Mouse (Mus musculus) heart, embryonic 16.5 days (tissue): ENCODE measurements around the gene Cmtm5. TPM values are rescaled to one million over a fixed set of nuclear protein-coding genes. Genes with fewer than 3 reads are reported as not detected.
"Not testable (repeated sequence)": the region's sequence is repeated elsewhere in the genome, so short reads cannot be mapped to it uniquely, and the experiment has no call there.

ENCODE experiments used
- ATAC-seq: fragments of 200-750 bp; cut with Nextera tagmentation; replicated peaks from 2 replicates; pipeline ENCODE4 v1.8.0; 2017; ENCODE audit warnings: moderate number of reproducible peaks; ENCODE audit not compliant: insufficient read depth, low FRiP score; ENCODE audit errors: extremely low read depth
- H3K27ac ChIP-seq: fragments of 300-500 bp; sonication (generic); 2 replicates; pipeline ENCODE4 v1.5.1; 2014; ENCODE audit warnings: mild to moderate bottlenecking, low read length, control low read depth, moderate library complexity
- H3K27me3 ChIP-seq: fragments of 300-500 bp; sonication (generic); 2 replicates; pipeline ENCODE4 v1.6.1; 2014; ENCODE audit warnings: low read length, mixed read lengths; ENCODE audit not compliant: control insufficient read depth, insufficient read depth
- H3K36me3 ChIP-seq: fragments of 300-500 bp; sonication (generic); 2 replicates; pipeline ENCODE4 v1.6.1; 2014; ENCODE audit not compliant: control insufficient read depth, insufficient read depth
- H3K4me1 ChIP-seq: fragments of 300-500 bp; sonication (generic); 2 replicates; pipeline ENCODE4 v1.6.1; 2014; ENCODE audit warnings: low read length, mixed read lengths; ENCODE audit not compliant: control insufficient read depth, insufficient read depth
- H3K4me2 ChIP-seq: fragments of 300-500 bp; sonication (generic); 2 replicates; pipeline ENCODE4 v1.6.1; 2014; ENCODE audit warnings: low read depth, mild to moderate bottlenecking, control low read depth, low read length
- H3K4me3 ChIP-seq: fragments of 300-500 bp; sonication (generic); 2 replicates; pipeline ENCODE4 v1.5.1; 2014; ENCODE audit warnings: mild to moderate bottlenecking, control low read depth, low read length
- H3K9ac ChIP-seq: fragments of 300-500 bp; sonication (generic); 2 replicates; pipeline ENCODE4 v1.6.1; 2014; ENCODE audit warnings: low read length, control low read depth
- H3K9me3 ChIP-seq: fragments of 300-500 bp; sonication (generic); replicated peaks from 2 replicates; pipeline ENCODE4 v1.6.1; 2016; ENCODE audit warnings: low read length; ENCODE audit not compliant: control insufficient read depth
- WGBS: fragments of 180-500 bp; shearing (Covaris S2); extraction: QIAGEN DNeasy Blood & Tissue Kit; methylation state at CpG from one replicate; pipeline ENCODE4 v1.1.7; 2014; 5-methylcytosine and 5-hydroxymethylcytosine counted together
- polyA plus RNA-seq: library from polyadenylated mRNA; unstranded; fragments of >200 nt; fragmentation: Nextera tagmentation; extraction: Ambion mirVana; gene quantifications from 2 replicates; pipeline ENCODE4 v1.2.1, GENCODE M21; 2015

The Cmtm5 gene
- polyA plus RNA-seq, 1 experiment from 2014 or later = 1.3 TPM

DNA sequence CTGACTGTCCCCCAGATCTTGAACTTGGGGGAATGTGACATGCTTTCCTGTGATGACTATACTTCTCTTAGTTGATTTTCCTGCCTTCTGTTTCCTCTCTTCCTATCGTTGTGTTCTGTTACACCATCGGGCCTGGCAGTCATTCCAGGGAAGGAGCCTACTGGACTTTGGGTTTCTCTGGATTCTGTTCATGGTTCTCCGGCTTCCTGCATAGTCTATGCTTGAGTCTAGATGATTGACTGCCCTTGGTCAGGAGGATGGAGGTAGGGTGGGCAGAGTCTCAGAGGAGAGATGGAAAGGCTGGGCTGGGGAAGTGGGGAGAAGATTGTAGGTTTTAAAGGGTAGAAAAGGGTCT, 4.1 kb downstream of the Cmtm5 start:
- Histone ChIP-seq H3K4me1 (no peaks in the 10 kb centered on the region; the same call in 1 of the 2 replicates), H3K4me3 (no peak overlapping the region), H3K27ac (peak overlapping the region; percentile 69), H3K9me3 (no peaks in the 10 kb centered on the region), H3K4me2 (no peak overlapping the region), H3K36me3 (peaks cover 15% of the 10 kb centered on the region), H3K9ac (no peak overlapping the region), H3K27me3 (no peaks in the 10 kb centered on the region)
- no peak for ATAC-seq
- WGBS = 47% methylated on average over 3 of the region's 3 CpGs

DNA sequence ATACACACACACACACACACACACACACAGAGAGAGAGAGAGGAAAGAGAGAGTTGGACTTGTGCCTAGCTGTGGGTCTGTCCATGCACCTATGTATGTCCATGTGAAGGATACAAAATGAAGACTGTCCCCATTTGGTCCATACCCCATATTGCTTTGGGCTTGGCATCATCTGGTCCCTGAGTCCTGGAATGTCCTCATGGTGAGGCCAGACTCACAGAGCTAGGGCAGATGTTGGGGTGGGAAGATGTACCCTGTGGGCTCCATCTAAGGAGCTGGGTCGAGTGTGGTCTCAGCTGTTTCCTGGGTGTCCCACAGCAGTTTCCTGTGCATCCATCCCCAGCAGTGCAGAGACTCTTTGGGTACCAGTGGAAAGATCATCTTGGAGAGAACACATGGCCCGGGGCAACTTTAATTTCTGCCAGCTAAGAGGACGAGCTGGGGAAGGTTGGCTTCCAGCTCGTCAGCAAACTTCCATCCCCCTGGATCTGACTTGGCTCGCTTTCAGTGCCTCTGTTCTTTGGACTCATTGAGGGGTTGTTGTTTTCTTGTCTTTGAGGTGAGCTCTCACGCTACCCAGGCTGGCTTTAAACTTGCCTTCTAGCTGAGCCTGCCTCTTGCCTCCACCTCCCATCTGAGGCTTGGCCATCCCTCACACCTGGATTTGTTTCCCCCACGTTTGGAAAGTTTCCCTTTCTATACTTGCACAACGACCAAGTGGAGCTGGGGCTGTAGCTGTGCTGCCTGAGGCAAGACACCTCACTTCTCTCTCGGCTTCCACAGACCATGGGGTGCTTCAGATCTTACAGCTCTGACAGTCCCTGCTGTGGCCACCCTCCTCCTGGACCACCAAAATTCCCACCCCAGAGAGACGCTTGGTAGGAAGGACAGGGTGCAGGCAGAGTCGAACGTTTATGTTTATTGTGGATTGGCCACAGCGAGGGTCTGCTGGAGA, 5.2 kb downstream of the Cmtm5 start:
- no peak for ATAC-seq
- Histone ChIP-seq H3K27ac (no peak overlapping the region), H3K4me3 (no peak overlapping the region), H3K4me2 (no peak overlapping the region), H3K9ac (no peak overlapping the region), H3K9me3 (no peaks in the 10 kb centered on the region), H3K27me3 (no peaks in the 10 kb centered on the region), H3K4me1 (no peaks in the 10 kb centered on the region; the same call in 1 of the 2 replicates), H3K36me3 (peaks cover 24% of the 10 kb centered on the region)
- 48% methylated on average over 13 of the region's 13 CpGs for WGBS

DNA sequence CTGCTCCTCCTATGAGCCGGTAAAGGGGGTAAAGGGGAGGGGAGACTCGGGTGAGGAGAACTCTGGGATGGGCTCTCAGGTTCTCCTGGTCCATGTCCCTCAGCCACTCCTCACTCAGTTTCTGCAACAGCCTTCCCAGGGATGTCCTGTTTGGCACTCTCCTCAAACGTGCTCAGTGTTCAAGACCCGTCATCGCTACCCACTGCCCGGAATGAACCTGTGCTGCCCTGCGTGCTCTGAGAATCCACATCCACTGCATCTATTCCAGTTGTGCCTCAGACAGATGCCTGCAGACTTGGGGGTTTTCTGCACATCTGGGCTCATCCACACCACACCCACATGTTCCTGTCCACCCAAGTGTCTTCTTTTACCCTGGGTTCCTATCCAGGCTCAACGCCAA, 6.4 kb downstream of the Cmtm5 start:
- Histone ChIP-seq H3K36me3 (peaks cover 26% of the 10 kb centered on the region), H3K4me1 (no peaks in the 10 kb centered on the region), H3K9ac (no peak overlapping the region), H3K9me3 (no peaks in the 10 kb centered on the region), H3K27ac (no peak overlapping the region), H3K4me3 (no peak overlapping the region), H3K4me2 (no peak overlapping the region), H3K27me3 (no peaks in the 10 kb centered on the region)
- 74% methylated on average over 8 of the region's 8 CpGs for WGBS
- ATAC-seq = no peak

DNA sequence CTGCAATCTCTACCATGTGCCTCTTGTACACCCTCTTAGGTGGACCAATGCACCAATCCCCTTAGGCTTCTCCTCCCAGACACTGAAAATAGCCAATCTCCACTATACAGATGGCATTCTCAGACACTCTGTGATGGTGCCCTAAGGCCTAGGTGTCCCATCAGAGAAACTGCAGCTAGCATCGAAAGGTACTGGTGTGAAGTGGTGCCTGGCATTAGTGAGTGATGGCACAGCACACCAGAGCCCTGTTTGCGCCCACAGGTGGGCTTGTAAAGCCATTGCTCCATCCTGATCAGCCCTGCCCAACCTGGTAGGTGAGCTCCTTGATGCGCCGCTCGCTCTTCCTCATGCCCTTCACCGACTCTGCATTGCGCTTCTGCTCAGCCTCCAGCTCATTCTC, 7.9 kb downstream of the Cmtm5 start:
- Histone ChIP-seq H3K4me2 (no peak overlapping the region), H3K27me3 (no peaks in the 10 kb centered on the region), H3K9me3 (no peaks in the 10 kb centered on the region), H3K36me3 (peaks cover 34% of the 10 kb centered on the region), H3K4me1 (peaks cover 4% of the 10 kb centered on the region; the same call in 1 of the 2 replicates), H3K27ac (no peak overlapping the region), H3K4me3 (no peak overlapping the region), H3K9ac (no peak overlapping the region)
- 89% methylated on average over 7 of the region's 7 CpGs for WGBS
- no peak for ATAC-seq

DNA sequence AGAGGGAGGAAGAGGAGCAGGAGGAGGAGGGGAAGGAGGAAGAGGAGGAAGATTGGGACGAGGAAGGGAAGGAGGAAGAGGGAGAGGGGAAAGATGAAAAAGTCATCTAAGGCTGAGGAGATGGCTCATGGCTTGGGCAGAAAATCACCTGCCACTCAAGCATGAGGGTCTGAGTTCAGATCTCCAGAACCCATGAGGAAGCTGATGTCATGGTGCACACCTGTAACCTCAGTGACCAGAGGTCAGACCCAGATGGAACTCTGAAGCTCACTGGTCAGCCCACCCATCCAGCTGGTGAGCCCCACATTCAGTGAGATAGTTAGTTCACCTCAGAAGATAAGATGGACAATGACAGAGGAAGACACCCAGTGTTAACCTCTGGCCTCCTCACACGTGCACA, 8.9 kb downstream of the Cmtm5 start:
- Histone ChIP-seq H3K4me2 (no peak overlapping the region), H3K27me3 (no peaks in the 10 kb centered on the region; the same call in 1 of the 2 replicates), H3K36me3 (peaks cover 36% of the 10 kb centered on the region), H3K27ac (no peak overlapping the region), H3K4me3 (no peak overlapping the region), H3K9me3 (no peaks in the 10 kb centered on the region), H3K9ac (no peak overlapping the region), H3K4me1 (peaks cover 4% of the 10 kb centered on the region; the same call in 1 of the 2 replicates)
- 58% methylated on average over 2 of the region's 2 CpGs for WGBS
- ATAC-seq = no peak

DNA sequence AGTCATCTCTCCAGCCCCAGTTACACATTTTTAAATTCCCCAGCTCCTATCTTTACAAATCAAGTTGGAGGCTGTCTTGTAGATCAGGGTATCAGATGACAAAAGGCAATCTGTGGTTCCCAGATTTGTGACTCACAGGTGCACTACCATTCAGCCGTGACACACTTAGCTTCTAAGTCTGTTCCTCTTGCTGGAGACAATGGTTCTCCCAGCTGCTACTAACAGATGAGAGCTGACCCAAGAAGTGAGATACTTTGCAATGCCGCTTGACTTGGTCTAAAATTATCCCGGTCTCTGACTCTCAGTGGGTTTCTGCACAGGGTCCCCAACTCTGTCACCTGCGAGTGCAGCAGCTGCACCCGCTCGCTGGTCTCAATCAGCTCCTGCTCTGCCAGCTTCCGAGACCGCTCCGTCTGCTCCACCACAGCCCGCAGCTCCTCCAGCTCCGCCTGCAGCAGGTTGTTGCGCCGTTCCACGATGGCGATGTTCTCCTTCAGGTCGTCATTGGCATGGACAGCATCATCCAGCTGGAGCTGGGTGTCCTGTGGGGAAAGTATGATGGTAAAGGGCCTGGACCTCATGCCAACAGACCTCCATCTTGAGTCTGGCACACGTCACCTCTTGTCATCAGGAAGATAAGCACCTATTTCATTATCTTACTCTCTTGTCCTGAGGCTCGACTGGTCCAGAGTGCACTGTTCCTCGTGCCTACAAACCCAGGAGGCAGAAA, 10.1 kb downstream of the Cmtm5 start:
- H3K4me3 ChIP-seq = no peak overlapping the region
- no peaks in the 10 kb centered on the region; the same call in 1 of the 2 replicates for H3K27me3 ChIP-seq
- H3K9ac ChIP-seq = no peak overlapping the region
- no peak for ATAC-seq
- no peak overlapping the region for H3K4me2 ChIP-seq
- H3K9me3 ChIP-seq = no peaks in the 10 kb centered on the region
- no peak overlapping the region for H3K27ac ChIP-seq
- WGBS = 46% methylated on average over 19 of the region's 19 CpGs
- H3K4me1 ChIP-seq = peaks cover 4% of the 10 kb centered on the region; the same call in 1 of the 2 replicates
- peaks cover 36% of the 10 kb centered on the region for H3K36me3 ChIP-seq

DNA sequence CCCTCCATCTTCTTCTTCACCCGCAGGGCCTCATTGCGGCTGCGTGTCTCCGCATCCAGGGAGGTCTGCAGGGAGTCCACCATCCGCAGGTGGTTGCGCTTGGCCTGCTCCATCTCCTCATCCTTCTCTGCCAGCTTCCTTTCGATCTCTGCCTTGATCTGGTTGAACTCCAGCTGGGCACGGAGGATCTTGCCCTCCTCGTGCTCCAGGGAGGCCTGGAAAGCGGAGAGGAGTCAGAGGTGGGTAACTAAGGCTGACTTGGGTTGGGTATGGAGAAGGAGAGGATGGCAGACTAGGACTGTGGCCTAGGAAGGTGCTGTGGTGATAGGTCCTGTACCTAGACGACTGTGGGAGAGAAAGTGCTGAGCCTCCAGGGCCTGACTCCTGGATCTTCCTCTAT, 10.9 kb downstream of the Cmtm5 start:
- H3K4me3 ChIP-seq, H3K27me3 ChIP-seq, H3K4me1 ChIP-seq, H3K9ac ChIP-seq, H3K4me2 ChIP-seq, H3K9me3 ChIP-seq, ATAC-seq, H3K27ac ChIP-seq: not testable (repeated sequence)
- H3K36me3 ChIP-seq = peaks cover 34% of the 10 kb centered on the region
- 82% methylated on average over 8 of the region's 11 CpGs for WGBS

DNA sequence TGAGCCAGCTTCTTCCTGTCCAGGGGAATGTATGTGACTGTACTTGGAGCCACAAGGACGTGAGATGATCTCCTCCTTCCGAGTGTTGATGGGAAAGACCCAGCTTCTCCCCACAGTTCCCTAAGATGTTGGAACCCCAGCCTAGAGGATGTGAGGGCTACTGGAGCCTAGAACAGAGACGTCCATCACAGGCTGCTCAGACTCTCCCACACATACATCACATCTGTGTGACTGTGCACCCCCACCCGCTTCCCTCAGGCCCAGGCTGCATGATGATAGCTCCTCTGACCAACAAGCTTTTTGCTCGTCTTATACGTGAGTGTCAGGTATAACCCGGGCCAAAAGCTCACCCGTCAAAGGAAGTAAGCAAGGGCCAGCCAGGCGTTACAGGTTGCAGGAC, 12.7 kb downstream of the Cmtm5 start:
- no peak overlapping the region for H3K9ac ChIP-seq
- H3K4me2 ChIP-seq = no peak overlapping the region
- 62% methylated on average over 9 of the region's 9 CpGs for WGBS
- ATAC-seq = no peak
- H3K9me3 ChIP-seq = no peaks in the 10 kb centered on the region
- H3K4me3 ChIP-seq = no peak overlapping the region
- H3K4me1 ChIP-seq = peaks cover 4% of the 10 kb centered on the region; the same call in 1 of the 2 replicates
- H3K27me3 ChIP-seq = no peaks in the 10 kb centered on the region; the same call in 1 of the 2 replicates
- H3K36me3 ChIP-seq = peaks cover 37% of the 10 kb centered on the region
- H3K27ac ChIP-seq = no peak overlapping the region; the same call in 1 of the 2 replicates

DNA sequence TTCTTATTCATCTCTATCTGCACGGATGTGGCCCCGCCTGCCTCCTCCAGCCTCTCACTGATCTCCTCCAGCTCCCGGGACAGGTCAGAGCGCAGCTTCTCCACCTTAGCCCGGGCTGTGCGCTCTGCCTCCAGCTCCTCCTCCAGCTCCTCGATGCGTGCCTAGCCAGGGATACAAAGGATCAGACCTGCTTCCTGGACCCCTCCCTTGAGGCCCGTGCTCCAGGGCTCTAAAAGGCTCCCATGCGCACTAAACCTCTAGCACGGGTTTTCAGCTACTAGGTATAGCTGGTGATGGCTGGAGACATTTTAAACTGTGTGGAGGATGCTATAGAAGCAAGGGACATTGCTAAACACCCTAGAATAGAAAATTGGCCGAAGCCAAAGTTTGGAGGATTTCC, 14.4 kb downstream of the Cmtm5 start:
- H3K36me3 ChIP-seq = peaks cover 36% of the 10 kb centered on the region
- H3K27ac ChIP-seq = no peak overlapping the region

More for the DNA sequence above, 14.4 kb downstream of the Cmtm5 start:
- H3K9ac ChIP-seq = no peak overlapping the region
- H3K4me1 ChIP-seq = peaks cover 4% of the 10 kb centered on the region; the same call in 1 of the 2 replicates
- H3K4me2 ChIP-seq = no peak overlapping the region
- no peaks in the 10 kb centered on the region; the same call in 1 of the 2 replicates for H3K27me3 ChIP-seq
- H3K9me3 ChIP-seq = no peaks in the 10 kb centered on the region
- no peak for ATAC-seq
- 54% methylated on average over 12 of the region's 12 CpGs for WGBS
- no peak overlapping the region for H3K4me3 ChIP-seq
